22 mouse cellular contexts compared by ENCODE assay signal in genomic region chr8:75133399-75133798, GRCm38 (mm10). TPM values are rescaled to one million over a fixed set of nuclear protein-coding genes. Genes with fewer than 3 reads are reported as not detected.
DNase-seq lines count a peak whose midpoint lies in the region; ATAC-seq and TF ChIP-seq lines count a peak whose summit lies in the region.
"Had no signal": no experiment of that assay in that cellular context is flagged by ENCODE, and none has a peak within 500 bp of the region (broad histone marks: within the 10 kb centered on the region; RNA-seq: fewer than 3 reads in every experiment).

No protein-coding gene starts in this region.

- peak overlapping the region; percentile 14; the same call in 1 of the 2 replicates for H3K27ac ChIP-seq in layer of hippocampus, adult 2 months
- 0 out of 2 replicates have a peak overlapping the region, but pooled peaks have one; percentile 12 for H3K27ac ChIP-seq in limb, embryonic 12.5 days
- H3K27ac ChIP-seq in limb, embryonic 10.5 days: no peak overlapping the region
- H3K27ac ChIP-seq in midbrain, embryonic 11.5 days (ENCODE audit: low read depth, low read length): no peak overlapping the region
- H3K27ac ChIP-seq in midbrain, embryonic 15.5 days: no peak overlapping the region

- peaks cover 34% of the 10 kb centered on the region for H3K36me3 ChIP-seq in limb, embryonic 12.5 days
- peaks cover 41% of the 10 kb centered on the region for H3K36me3 ChIP-seq in limb, embryonic 10.5 days
- H3K36me3 ChIP-seq in midbrain, embryonic 11.5 days (ENCODE audit: control insufficient read depth, insufficient read depth, low read length): peaks cover 3% of the 10 kb centered on the region
- no peaks in the 10 kb centered on the region for H3K36me3 ChIP-seq in midbrain, embryonic 15.5 days (replicated peaks)

- no peak for TF ChIP-seq CTCF in layer of hippocampus, adult 2 months (conservative IDR thresholded peaks at IDR 0.05)

- H3K4me1 ChIP-seq in limb, embryonic 12.5 days (replicated peaks): no peaks in the 10 kb centered on the region
- no peaks in the 10 kb centered on the region for H3K4me1 ChIP-seq in limb, embryonic 10.5 days
- 0 out of 2 replicates have a peak, but pooled peaks cover 2% of the 10 kb centered on the region for H3K4me1 ChIP-seq in midbrain, embryonic 11.5 days (ENCODE audit: control insufficient read depth, insufficient read depth, low read length)
- no peaks in the 10 kb centered on the region; the same call in 1 of the 2 replicates for H3K4me1 ChIP-seq in midbrain, embryonic 15.5 days

- no peak overlapping the region for H3K4me3 ChIP-seq in layer of hippocampus, adult 2 months
- H3K4me3 ChIP-seq in limb, embryonic 12.5 days (replicated peaks): no peak overlapping the region
- no peak overlapping the region for H3K4me3 ChIP-seq in limb, embryonic 10.5 days
- no peak overlapping the region for H3K4me3 ChIP-seq in midbrain, embryonic 11.5 days (ENCODE audit: low read depth, low read length)
- H3K4me3 ChIP-seq in midbrain, embryonic 15.5 days: no peak overlapping the region

- DNase-seq in heart, adult 11 months: peak; percentile 54
- no peak for DNase-seq in heart, adult 18-20 months
- no peak for DNase-seq in layer of hippocampus, adult 2 months (ENCODE audit: low spot score in 2 of 2)
- no peak for DNase-seq in layer of hippocampus, postnatal 36 days
- no peak for DNase-seq in limb, embryonic 10.5 days (ENCODE audit: low spot score)
- DNase-seq in midbrain, embryonic 11.5 days (ENCODE audit: low spot score, missing footprints): peak; percentile 57
- DNase-seq: adrenal gland, adult 2 months; adrenal gland, adult 8-10 months; adrenal gland, postnatal 10 days; adrenal gland, postnatal 14 days; adrenal gland, postnatal 25 days; adrenal gland, postnatal 36 days; B cell, adult 2 months; cerebellum, adult 11 months; cerebellum, adult 11-12 months had no signal

- no peak overlapping the region for H3K4me2 ChIP-seq in limb, embryonic 12.5 days
- H3K4me2 ChIP-seq in midbrain, embryonic 11.5 days: no peak overlapping the region
- H3K4me2 ChIP-seq in midbrain, embryonic 15.5 days: no peak overlapping the region

- H3K9me3 ChIP-seq in limb, embryonic 12.5 days: no peaks in the 10 kb centered on the region
- H3K9me3 ChIP-seq in limb, embryonic 10.5 days (replicated peaks): no peaks in the 10 kb centered on the region
- no peaks in the 10 kb centered on the region for H3K9me3 ChIP-seq in midbrain, embryonic 11.5 days (ENCODE audit: control insufficient read depth, low read length)
- no peaks in the 10 kb centered on the region for H3K9me3 ChIP-seq in midbrain, embryonic 15.5 days
- H3K9me3 ChIP-seq: G1E had no signal

- ATAC-seq in limb, embryonic 12.5 days (ENCODE audit: insufficient number of reproducible peaks, insufficient read depth, low FRiP score, low TSS enrichment, low read depth): no peak
- ATAC-seq in midbrain, embryonic 11.5 days (ENCODE audit: low FRiP score): no peak
- no peak for ATAC-seq in midbrain, embryonic 15.5 days (replicated peaks)
- ATAC-seq: activated CD4-positive, CD25-positive, alpha-beta regulatory T cell, adult 4 months; CD4-positive, CD25-positive, alpha-beta regulatory T cell, adult 4 months; Patski had no signal

- no peak overlapping the region for H3K9ac ChIP-seq in limb, embryonic 12.5 days (replicated peaks)
- H3K9ac ChIP-seq in midbrain, embryonic 11.5 days (ENCODE audit: low read length): no peak overlapping the region
- H3K9ac ChIP-seq in midbrain, embryonic 15.5 days: no peak overlapping the region

- H3K27me3 ChIP-seq in limb, embryonic 12.5 days: no peaks in the 10 kb centered on the region
- no peaks in the 10 kb centered on the region for H3K27me3 ChIP-seq in limb, embryonic 10.5 days (ENCODE audit: low read depth, poor library complexity, severe bottlenecking)
- H3K27me3 ChIP-seq in midbrain, embryonic 11.5 days (ENCODE audit: control insufficient read depth, insufficient read depth, low read length): no peaks in the 10 kb centered on the region
- H3K27me3 ChIP-seq in midbrain, embryonic 15.5 days (replicated peaks): no peaks in the 10 kb centered on the region
- H3K27me3 ChIP-seq: CH12.LX, Patski had no signal

- 86% methylated on average over 2 of the region's 2 CpGs for WGBS in limb, embryonic 12.5 days
- 73% methylated on average over 2 of the region's 2 CpGs for WGBS in limb, embryonic 10.5 days
- 80% methylated on average over 2 of the region's 2 CpGs for WGBS in midbrain, embryonic 11.5 days
- WGBS in midbrain, embryonic 15.5 days: 51% methylated on average over 2 of the region's 2 CpGs

RNA-seq across cellular contexts. Expression of gene Mcm5, which starts 24.0 kb away (rescaled TPM):
- total RNA-seq in heart, adult 18-20 months (2021): 1 to 10 TPM; 3.3 to 5.1 TPM
- total RNA-seq in layer of hippocampus, adult 2 months (2021): 1 to 10 TPM; 6.1 to 8.8 TPM
- 1 to 10 TPM; 6.0 TPM for total RNA-seq in layer of hippocampus, postnatal 36 days (2021)
- polyA plus RNA-seq in limb, embryonic 12.5 days (2016; fragmentation: Nextera tagmentation; extraction: Ambion mirVana): 250 and 255 TPM in 2 replicates
- polyA plus RNA-seq in limb, embryonic 10.5 days (2016; fragmentation: Nextera tagmentation; extraction: Ambion mirVana): 364 and 378 TPM in 2 replicates
- 175 and 195 TPM in 2 replicates for polyA plus RNA-seq in midbrain, embryonic 11.5 days (2014; fragmentation: Nextera tagmentation; extraction: Ambion mirVana)
- 34.0 and 34.2 TPM in 2 replicates for polyA plus RNA-seq in midbrain, embryonic 15.5 days (2015; fragmentation: Nextera tagmentation; extraction: Ambion mirVana)

RNA-seq across cellular contexts. Expression of gene Hmox1, which starts 40.0 kb away (rescaled TPM):
- total RNA-seq in heart, adult 18-20 months (2021): 10 to 100 TPM; 10.3 to 17.5 TPM
- 1 to 10 TPM; 6.1 to 6.2 TPM for total RNA-seq in layer of hippocampus, adult 2 months (2021)
- total RNA-seq in layer of hippocampus, postnatal 36 days (2021): 1 to 10 TPM; 5.2 to 7.9 TPM
- polyA plus RNA-seq in limb, embryonic 12.5 days (2016; fragmentation: Nextera tagmentation; extraction: Ambion mirVana): 19.3 and 23.4 TPM in 2 replicates
- polyA plus RNA-seq in limb, embryonic 10.5 days (2016; fragmentation: Nextera tagmentation; extraction: Ambion mirVana): 18.5 and 22.9 TPM in 2 replicates
- polyA plus RNA-seq in midbrain, embryonic 11.5 days (2014; fragmentation: Nextera tagmentation; extraction: Ambion mirVana): 13.6 and 15.7 TPM in 2 replicates
- polyA plus RNA-seq in midbrain, embryonic 15.5 days (2015; fragmentation: Nextera tagmentation; extraction: Ambion mirVana): 11.6 and 14.2 TPM in 2 replicates

Comparison
In these comparisons a context has a peak if more than half of its experiments do, and no peak if none do; other contexts are left out.
1. DNase-seq: peak in heart, adult 11 months (single experiment) and midbrain, embryonic 11.5 days (single experiment); none in heart, adult 18-20 months (0 of 2), layer of hippocampus, adult 2 months (0 of 2), layer of hippocampus, postnatal 36 days (0 of 2) and limb, embryonic 10.5 days (single experiment).
2. H3K27ac ChIP-seq: peak in layer of hippocampus, adult 2 months (single experiment) and limb, embryonic 12.5 days (single experiment); none in limb, embryonic 10.5 days (single experiment), midbrain, embryonic 11.5 days (single experiment) and midbrain, embryonic 15.5 days (single experiment).